Mouse (Mus musculus): ENCODE data around the gene Adgra3. TPM values are rescaled to one million over a fixed set of nuclear protein-coding genes. Genes with fewer than 3 reads are reported as not detected.

Adgra3 gene
- polyA plus RNA-seq, 1 experiment from 2014 or later = 8.9 TPM

GRCm38 (mm10) chr5:50027561-50027960 is 31.2 kb downstream of the Adgra3 start:
- ATAC-seq = no peak
- Histone ChIP-seq H3K27ac (ENCODE audit: low read depth, low read length) (no peak overlapping the region), H3K4me2 (replicated peaks; ENCODE audit: low read depth) (no peak overlapping the region), H3K4me3 (ENCODE audit: low read depth, low read length) (no peak overlapping the region), H3K36me3 (ENCODE audit: control insufficient read depth, insufficient read depth) (peaks cover 18% of the 10 kb centered on the region), H3K4me1 (replicated peaks; ENCODE audit: control insufficient read depth, insufficient read depth, low read length) (0 out of 2 replicates have a peak, but pooled peaks cover 6% of the 10 kb centered on the region), H3K27me3 (replicated peaks; ENCODE audit: control insufficient read depth, insufficient read depth, low read length) (no peaks in the 10 kb centered on the region), H3K9ac (ENCODE audit: low read depth, low read length) (no peak overlapping the region), H3K9me3 (ENCODE audit: control insufficient read depth) (no peaks in the 10 kb centered on the region)
- 53% methylated on average over 5 of the region's 5 CpGs for WGBS
- TF ChIP-seq CTCF (IDR thresholded peaks at IDR 0.05; ENCODE audit: low read depth) = no peak

- no peaks in the 10 kb centered on the region for H3K9me3 ChIP-seq (ENCODE audit: control insufficient read depth)
- H3K4me3 ChIP-seq (ENCODE audit: low read depth, low read length) = no peak overlapping the region
- 0 out of 2 replicates have a peak, but pooled peaks cover 6% of the 10 kb centered on the region for H3K4me1 ChIP-seq (replicated peaks; ENCODE audit: control insufficient read depth, insufficient read depth, low read length)
- H3K27me3 ChIP-seq (replicated peaks; ENCODE audit: control insufficient read depth, insufficient read depth, low read length) = no peaks in the 10 kb centered on the region
- H3K36me3 ChIP-seq (ENCODE audit: control insufficient read depth, insufficient read depth) = peaks cover 20% of the 10 kb centered on the region
- H3K4me2 ChIP-seq (replicated peaks; ENCODE audit: low read depth) = no peak overlapping the region
- ATAC-seq = no peak
- WGBS = 49% methylated on average over 7 of the region's 7 CpGs
- H3K27ac ChIP-seq (ENCODE audit: low read depth, low read length) = no peak overlapping the region
- no peak for TF ChIP-seq CTCF (IDR thresholded peaks at IDR 0.05; ENCODE audit: low read depth)
- no peak overlapping the region for H3K9ac ChIP-seq (ENCODE audit: low read depth, low read length)
Observed at GRCm38 (mm10) chr5:50027001-50027400, 31.8 kb downstream of the Adgra3 start.

- H3K9ac ChIP-seq (ENCODE audit: low read depth, low read length) = no peak overlapping the region
- WGBS = 65% methylated on average over 3 of the region's 3 CpGs
- no peak overlapping the region for H3K4me2 ChIP-seq (replicated peaks; ENCODE audit: low read depth)
- H3K4me3 ChIP-seq (ENCODE audit: low read depth, low read length) = no peak overlapping the region
- TF ChIP-seq CTCF (IDR thresholded peaks at IDR 0.05; ENCODE audit: low read depth) = no peak
- 0 out of 2 replicates have a peak, but pooled peaks cover 6% of the 10 kb centered on the region for H3K4me1 ChIP-seq (replicated peaks; ENCODE audit: control insufficient read depth, insufficient read depth, low read length)
- H3K27ac ChIP-seq (ENCODE audit: low read depth, low read length) = no peak overlapping the region
- no peaks in the 10 kb centered on the region for H3K27me3 ChIP-seq (replicated peaks; ENCODE audit: control insufficient read depth, insufficient read depth, low read length)
- no peaks in the 10 kb centered on the region for H3K9me3 ChIP-seq (ENCODE audit: control insufficient read depth)
- ATAC-seq = no peak
- H3K36me3 ChIP-seq (ENCODE audit: control insufficient read depth, insufficient read depth) = peaks cover 23% of the 10 kb centered on the region
Observed at GRCm38 (mm10) chr5:50026148-50026547, 32.7 kb downstream of the Adgra3 start.

- ATAC-seq = no peak
- 90% methylated on average over 6 of the region's 6 CpGs for WGBS
- no peaks in the 10 kb centered on the region for H3K27me3 ChIP-seq (replicated peaks; ENCODE audit: control insufficient read depth, insufficient read depth, low read length)
- H3K9me3 ChIP-seq (ENCODE audit: control insufficient read depth) = no peaks in the 10 kb centered on the region
- TF ChIP-seq CTCF (IDR thresholded peaks at IDR 0.05; ENCODE audit: low read depth) = no peak
- H3K4me3 ChIP-seq (ENCODE audit: low read depth, low read length) = no peak overlapping the region
- H3K36me3 ChIP-seq (ENCODE audit: control insufficient read depth, insufficient read depth) = peaks cover 23% of the 10 kb centered on the region
- H3K9ac ChIP-seq (ENCODE audit: low read depth, low read length) = no peak overlapping the region
- 0 out of 2 replicates have a peak, but pooled peaks cover 6% of the 10 kb centered on the region for H3K4me1 ChIP-seq (replicated peaks; ENCODE audit: control insufficient read depth, insufficient read depth, low read length)
- H3K4me2 ChIP-seq (replicated peaks; ENCODE audit: low read depth) = no peak overlapping the region
- no peak overlapping the region for H3K27ac ChIP-seq (ENCODE audit: low read depth, low read length)
Observed at GRCm38 (mm10) chr5:50024097-50024496, 34.7 kb downstream of the Adgra3 start.

- Histone ChIP-seq H3K27ac (ENCODE audit: low read depth, low read length) (no peak overlapping the region), H3K4me3 (ENCODE audit: low read depth, low read length) (no peak overlapping the region), H3K36me3 (ENCODE audit: control insufficient read depth, insufficient read depth) (peaks cover 5% of the 10 kb centered on the region; the same call in 1 of the 2 replicates), H3K4me1 (replicated peaks; ENCODE audit: control insufficient read depth, insufficient read depth, low read length) (no peaks in the 10 kb centered on the region), H3K4me2 (replicated peaks; ENCODE audit: low read depth) (no peak overlapping the region), H3K9ac (ENCODE audit: low read depth, low read length) (no peak overlapping the region), H3K9me3 (ENCODE audit: control insufficient read depth) (no peaks in the 10 kb centered on the region), H3K27me3 (replicated peaks; ENCODE audit: control insufficient read depth, insufficient read depth, low read length) (no peaks in the 10 kb centered on the region)
- 65% methylated on average over 5 of the region's 5 CpGs for WGBS
- no peak for ATAC-seq
- no peak for TF ChIP-seq CTCF (IDR thresholded peaks at IDR 0.05; ENCODE audit: low read depth)
Observed at GRCm38 (mm10) chr5:50015987-50016587, 42.7 kb downstream of the Adgra3 start.

- TF ChIP-seq CTCF (IDR thresholded peaks at IDR 0.05; ENCODE audit: low read depth) = no peak
- H3K36me3 ChIP-seq (ENCODE audit: control insufficient read depth, insufficient read depth) = peaks cover 5% of the 10 kb centered on the region; the same call in 1 of the 2 replicates
- H3K9ac ChIP-seq (ENCODE audit: low read depth, low read length) = no peak overlapping the region
- no peak overlapping the region for H3K4me3 ChIP-seq (ENCODE audit: low read depth, low read length)
- H3K9me3 ChIP-seq (ENCODE audit: control insufficient read depth) = no peaks in the 10 kb centered on the region
- no peak overlapping the region for H3K27ac ChIP-seq (ENCODE audit: low read depth, low read length)
- no peaks in the 10 kb centered on the region for H3K27me3 ChIP-seq (replicated peaks; ENCODE audit: control insufficient read depth, insufficient read depth, low read length)
- no peak overlapping the region for H3K4me2 ChIP-seq (replicated peaks; ENCODE audit: low read depth)
- no peak for ATAC-seq
- no peaks in the 10 kb centered on the region for H3K4me1 ChIP-seq (replicated peaks; ENCODE audit: control insufficient read depth, insufficient read depth, low read length)
- WGBS = 82% methylated on average over 5 of the region's 5 CpGs
Observed at GRCm38 (mm10) chr5:50015147-50015697, 43.6 kb downstream of the Adgra3 start.
